Mouse (Mus musculus) macrophage (primary cell): Measurements from ENCODE around the gene Fam131a. TPM values are rescaled to one million over a fixed set of nuclear protein-coding genes. Genes with fewer than 3 reads are reported as not detected.

Experiments
- H3K27ac ChIP-seq: fragments of 350-480 bp; formaldehyde crosslinking; 2 replicates; pipeline ENCODE4 v1.9.0; 2021
- H3K36me3 ChIP-seq: fragments of 350-480 bp; formaldehyde crosslinking; 2 replicates; pipeline ENCODE4 v1.9.0; 2021; ENCODE audit errors: inconsistent target
- H3K4me3 ChIP-seq: fragments of 350-480 bp; formaldehyde crosslinking; 2 replicates; pipeline ENCODE4 v1.9.0; 2021; ENCODE audit errors: inconsistent target
- H3K79me2 ChIP-seq: fragments of 350-480 bp; formaldehyde crosslinking; 2 replicates; pipeline ENCODE4 v1.9.0; 2021; ENCODE audit errors: inconsistent target
- WGBS: methylation state at CpG from one replicate; pipeline ENCODE4 v1.1.7; 2026; ENCODE audit warnings: inconsistent platforms; ENCODE audit not compliant: missing documents; 5-methylcytosine and 5-hydroxymethylcytosine counted together
- polyA plus RNA-seq: library from polyadenylated mRNA; stranded (reverse); fragments of 250-400 nt; gene quantifications from 3 replicates; pipeline ENCODE4 v1.2.4, GENCODE M21; 2018; ENCODE audit warnings: inconsistent platforms

Gene Fam131a
- polyA plus RNA-seq, 1 experiment from 2014 or later: 0.22 TPM

DNA sequence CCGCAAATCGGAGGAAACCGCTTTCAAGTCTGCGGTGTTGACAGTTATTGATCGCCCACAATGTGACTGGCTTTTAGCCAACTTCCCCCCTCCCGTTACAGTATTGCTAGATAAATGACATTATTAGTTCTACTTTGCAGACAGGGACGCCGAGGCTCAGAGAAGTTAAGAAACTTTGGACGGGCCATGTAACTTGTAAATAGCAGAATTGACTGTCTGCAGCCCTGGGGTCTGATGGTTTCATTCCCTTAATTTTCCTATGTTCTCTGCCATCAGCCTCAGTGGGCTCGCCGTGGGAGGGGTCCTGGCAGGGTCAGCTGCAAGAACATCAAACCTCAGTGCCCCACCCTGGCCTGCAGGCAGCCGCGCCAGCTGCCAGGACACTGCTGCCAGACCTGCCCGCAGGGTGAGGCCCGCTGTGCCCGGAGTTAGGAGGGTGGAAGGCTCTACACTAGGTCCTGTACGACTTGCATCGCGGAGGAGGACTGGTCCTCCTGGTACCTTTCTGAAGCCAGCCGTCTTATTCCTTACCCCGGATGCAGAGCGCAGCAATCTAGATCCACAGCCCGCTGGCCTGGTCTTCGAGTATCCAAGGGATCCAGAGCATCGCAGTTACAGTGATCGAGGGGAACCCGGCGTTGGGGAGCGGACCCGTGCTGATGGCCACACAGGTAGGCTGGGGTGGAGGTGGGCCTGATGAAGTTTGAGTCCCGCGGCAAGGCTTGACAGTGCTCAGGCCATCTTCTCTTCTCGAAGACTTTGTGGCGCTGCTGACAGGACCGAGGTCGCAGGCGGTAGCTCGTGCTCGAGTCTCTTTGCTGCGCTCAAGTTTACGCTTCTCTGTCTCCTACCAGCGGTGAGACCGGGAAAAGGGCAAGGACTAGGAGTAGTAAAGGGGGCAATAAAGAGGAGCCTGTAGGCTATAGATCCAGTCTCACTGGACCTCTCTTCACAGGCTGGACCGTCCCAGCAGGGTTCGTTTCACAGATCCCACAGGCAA, 41.0 kb downstream of the Fam131a start, which contains the start of gene Thpo:
Thpo (minus strand) TSS at position 781 of the 1,000 bp plus-strand sequence.
- 7% methylated on average over 44 of the region's 45 CpGs for WGBS
- Histone ChIP-seq H3K27ac (no peak within 1 kb of the TSS), H3K4me3 (no peak within 1 kb of the TSS), H3K36me3 (no peaks in the 10 kb centered on the region), H3K79me2 (no peaks in the 10 kb centered on the region)

DNA sequence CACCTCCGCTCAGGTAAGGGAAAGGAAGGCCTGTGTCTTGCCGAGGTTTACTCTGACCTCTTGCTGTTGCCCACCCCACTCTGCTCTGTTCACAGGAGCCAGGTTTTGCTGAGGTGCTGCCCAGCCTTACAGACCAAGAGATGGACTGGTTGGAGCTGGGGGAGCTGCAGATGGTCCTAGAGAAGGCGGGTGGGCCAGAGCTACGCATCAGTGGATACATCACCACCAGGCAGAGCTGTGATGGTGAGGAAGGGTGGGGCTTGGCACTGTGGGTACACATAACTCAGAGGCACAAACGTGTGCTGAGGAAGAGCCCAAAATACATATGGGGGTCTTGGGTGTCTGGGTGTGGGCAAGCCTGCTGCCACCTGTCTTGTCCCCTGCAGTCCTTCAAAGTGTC, 42.6 kb downstream of the Fam131a start:
- Histone ChIP-seq H3K36me3 (no peaks in the 10 kb centered on the region), H3K4me3 (no peak overlapping the region), H3K79me2 (no peaks in the 10 kb centered on the region), H3K27ac (no peak overlapping the region)
- WGBS: 77% methylated on average over 5 of the region's 5 CpGs

DNA sequence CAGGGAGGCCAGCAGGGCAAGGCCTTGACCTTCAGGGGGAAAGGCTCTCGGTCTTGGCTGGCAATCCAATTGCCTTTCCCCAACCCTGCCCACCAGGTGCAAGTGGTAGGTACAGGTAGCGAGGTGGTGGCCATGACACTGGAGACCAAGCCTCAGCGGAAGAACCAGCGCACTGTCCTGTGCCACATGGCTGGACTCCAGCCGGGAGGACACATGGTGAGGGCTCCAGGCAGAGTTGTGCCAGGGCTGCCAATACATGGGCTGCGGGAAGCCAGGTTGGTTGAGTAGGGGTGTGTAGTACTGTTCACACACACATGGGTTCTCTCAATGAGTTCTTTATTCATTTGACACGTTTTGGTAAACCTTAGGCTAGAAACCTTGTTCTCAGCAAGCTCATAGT, 43.1 kb downstream of the Fam131a start:
- Histone ChIP-seq H3K36me3 (no peaks in the 10 kb centered on the region), H3K27ac (no peak overlapping the region), H3K4me3 (no peak overlapping the region), H3K79me2 (no peaks in the 10 kb centered on the region)
- 87% methylated on average over 7 of the region's 7 CpGs for WGBS

DNA sequence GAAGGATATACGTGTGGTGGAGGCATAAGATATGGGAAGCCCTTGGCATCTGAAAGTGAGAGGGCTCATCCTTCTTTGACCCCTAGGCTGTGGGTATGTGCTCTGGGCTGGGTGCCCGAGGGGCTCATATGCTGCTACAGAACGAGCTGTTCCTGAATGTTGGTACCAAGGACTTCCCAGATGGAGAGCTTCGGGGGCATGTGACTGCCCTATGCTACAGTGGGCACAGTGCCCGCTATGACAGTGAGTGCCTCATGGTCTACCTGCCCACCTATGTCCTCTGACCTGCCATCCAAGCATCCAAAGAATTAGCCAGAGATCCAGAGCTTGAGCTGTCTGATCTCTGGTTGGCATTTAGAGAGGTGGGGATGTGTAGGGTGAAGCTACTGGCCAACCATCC, 43.8 kb downstream of the Fam131a start:
- Histone ChIP-seq H3K27ac (no peak overlapping the region), H3K79me2 (no peaks in the 10 kb centered on the region)
- 87% methylated on average over 5 of the region's 5 CpGs for WGBS

DNA sequence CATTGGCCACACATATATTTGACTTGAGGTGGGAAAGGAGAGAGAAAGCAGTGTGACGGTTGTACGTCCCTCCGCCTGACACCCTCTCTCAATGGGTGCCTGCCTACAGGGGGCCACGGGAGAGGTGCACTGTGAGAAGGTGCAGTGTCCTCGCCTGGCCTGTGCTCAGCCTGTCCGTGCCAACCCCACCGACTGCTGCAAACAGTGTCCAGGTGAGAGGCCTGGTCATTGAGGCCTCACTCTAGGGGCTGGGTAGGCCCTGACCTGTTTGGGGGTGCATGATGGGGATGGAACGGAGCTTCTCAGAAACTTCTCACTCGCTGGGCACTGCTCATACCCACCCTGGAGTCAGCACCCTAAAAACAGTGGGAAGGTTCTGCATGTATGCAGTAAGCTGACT, 46.8 kb downstream of the Fam131a start:
- WGBS: 93% methylated on average over 9 of the region's 9 CpGs
- H3K79me2 ChIP-seq: no peaks in the 10 kb centered on the region
- H3K27ac ChIP-seq: no peak overlapping the region
- H3K4me3 ChIP-seq: no peak overlapping the region
- no peaks in the 10 kb centered on the region for H3K36me3 ChIP-seq

More for the DNA sequence above, 43.8 kb downstream of the Fam131a start:
- no peaks in the 10 kb centered on the region for H3K36me3 ChIP-seq
- no peak overlapping the region for H3K4me3 ChIP-seq

DNA sequence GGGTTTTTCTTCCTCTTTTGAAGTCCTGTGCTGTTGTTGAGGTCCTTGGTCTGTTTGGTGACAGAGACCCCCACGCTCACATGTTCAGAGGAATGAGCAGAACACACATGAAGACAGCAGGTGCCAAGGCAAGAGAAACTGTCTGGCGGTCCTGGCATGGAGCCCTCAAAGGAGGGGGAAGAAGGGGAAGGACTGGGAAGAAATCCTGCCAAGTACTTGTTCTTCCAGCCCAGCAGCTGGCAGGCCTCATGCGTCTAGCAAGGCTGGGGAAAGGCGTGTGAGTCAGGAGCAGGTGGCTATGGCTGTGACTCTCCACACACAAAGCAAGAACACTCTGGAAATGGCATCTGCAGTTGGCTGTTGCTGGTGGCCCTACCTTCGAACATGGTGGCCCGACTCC, 53.6 kb downstream of the Fam131a start:
- Histone ChIP-seq H3K36me3 (no peaks in the 10 kb centered on the region), H3K27ac (no peak overlapping the region), H3K4me3 (no peak overlapping the region), H3K79me2 (no peaks in the 10 kb centered on the region)
- WGBS: 36% methylated on average over 6 of the region's 6 CpGs

DNA sequence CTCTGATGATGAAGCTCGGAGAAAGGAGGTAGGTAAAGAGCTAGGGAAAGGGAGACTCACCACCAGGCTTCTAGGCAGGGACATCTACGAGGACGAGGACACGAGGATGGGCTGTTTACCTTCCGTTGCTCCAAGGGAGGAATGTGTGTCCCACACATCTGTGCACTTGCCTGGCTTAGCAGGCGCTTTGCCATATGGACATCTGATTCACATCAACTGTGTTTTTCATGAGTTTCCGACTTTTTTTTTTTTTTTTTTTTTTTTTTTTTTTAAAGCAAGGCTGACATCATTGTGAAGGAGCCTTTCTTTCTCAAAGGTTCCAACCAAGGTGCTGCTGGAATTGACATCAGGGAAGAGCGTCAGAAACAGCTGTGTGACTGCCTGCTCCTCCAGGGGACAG, 57.5 kb downstream of the Fam131a start:
- no peaks in the 10 kb centered on the region for H3K79me2 ChIP-seq
- H3K4me3 ChIP-seq: no peak overlapping the region
- 77% methylated on average over 8 of the region's 8 CpGs for WGBS
- no peaks in the 10 kb centered on the region for H3K36me3 ChIP-seq
- H3K27ac ChIP-seq: no peak overlapping the region

Other genes starting within 250 kb of the Fam131a start
- 25.2 to 45.4 TPM (median 30.4 TPM) in 3 replicates for gene Eif2b5, start 194.4 kb upstream of the Fam131a start, polyA plus RNA-seq
- 10.4 to 15.3 TPM (median 12.1 TPM) in 3 replicates for gene Dvl3, start 176.3 kb upstream of the Fam131a start, polyA plus RNA-seq
- 675 to 1,015 TPM (median 722 TPM) in 3 replicates for gene Ap2m1, start 157.8 kb upstream of the Fam131a start, polyA plus RNA-seq
- gene Abcf3, start 144.7 kb upstream of the Fam131a start, polyA plus RNA-seq: 27.6 to 31.0 TPM (median 28.9 TPM) in 3 replicates
- not detected in 3 replicates for gene Vwa5b2, start 103.8 kb upstream of the Fam131a start, polyA plus RNA-seq
- gene Eef1akmt4, start 81.6 kb upstream of the Fam131a start, polyA plus RNA-seq: 3.9 to 18.7 TPM (median 11.9 TPM) in 3 replicates
- gene Gm49333, start 81.6 kb upstream of the Fam131a start, polyA plus RNA-seq: not detected in 3 replicates
- 10.2 to 25.1 TPM (median 22.1 TPM) in 3 replicates for gene Alg3, start 81.5 kb upstream of the Fam131a start, polyA plus RNA-seq
- gene Camk2n2, start 72.0 kb upstream of the Fam131a start, polyA plus RNA-seq: 1.3 to 3.7 TPM (median 2.1 TPM) in 3 replicates
- gene Ece2, start 63.4 kb upstream of the Fam131a start, polyA plus RNA-seq: 0.09 to 0.20 TPM in 2 of 3 replicates, not detected in the other
- 143 to 206 TPM (median 205 TPM) in 3 replicates for gene Psmd2, start 41.6 kb upstream of the Fam131a start, polyA plus RNA-seq
- 125 to 210 TPM (median 165 TPM) in 3 replicates for gene Eif4g1, start 24.9 kb upstream of the Fam131a start, polyA plus RNA-seq
- 5.2 to 20.4 TPM (median 12.3 TPM) in 3 replicates for gene Polr2h, start 24.4 kb downstream of the Fam131a start, polyA plus RNA-seq
- gene Clcn2, start 24.5 kb downstream of the Fam131a start, polyA plus RNA-seq: 0.11 to 0.38 TPM (median 0.35 TPM) in 3 replicates
- not detected in 3 replicates for gene Chrd, start 39.9 kb downstream of the Fam131a start, polyA plus RNA-seq
- gene Thpo, start 41.3 kb downstream of the Fam131a start, polyA plus RNA-seq: not detected in 3 replicates